Mouse (Mus musculus): ENCODE data around the gene Kdm4b.

Kdm4b gene

GRCm38 (mm10) chr17:56387612-56388011 lies 61.8 kb downstream of the Kdm4b start:
- ATAC-seq (ENCODE audit: low TSS enrichment): no peak

GRCm38 (mm10) chr17:56393238-56393637 lies 67.4 kb downstream of the Kdm4b start:
- ATAC-seq (ENCODE audit: low TSS enrichment): peak; percentile 85

GRCm38 (mm10) chr17:56393889-56394288 lies 68.0 kb downstream of the Kdm4b start:
- 0 out of 2 replicates have a peak, but pooled peaks have one; percentile 14 for ATAC-seq (ENCODE audit: low TSS enrichment)

- no peak for ATAC-seq (ENCODE audit: low TSS enrichment)
Observed at GRCm38 (mm10) chr17:56396051-56396450, 70.2 kb downstream of the Kdm4b start.

- no peak for ATAC-seq (ENCODE audit: low TSS enrichment)
Observed at GRCm38 (mm10) chr17:56400221-56400620, 74.4 kb downstream of the Kdm4b start.

- ATAC-seq (ENCODE audit: low TSS enrichment): no peak
Observed at GRCm38 (mm10) chr17:56401051-56401521, 75.2 kb downstream of the Kdm4b start.

GRCm38 (mm10) chr17:56405341-56405740 lies 79.5 kb downstream of the Kdm4b start:
- no peak for ATAC-seq (ENCODE audit: low TSS enrichment)

GRCm38 (mm10) chr17:56405856-56406840 lies 80.3 kb downstream of the Kdm4b start:
- peak; percentile 10; the same call in 1 of the 2 replicates for ATAC-seq (ENCODE audit: low TSS enrichment)

GRCm38 (mm10) chr17:56406878-56407277 lies 81.0 kb downstream of the Kdm4b start:
- no peak for ATAC-seq (ENCODE audit: low TSS enrichment)

- no peak for ATAC-seq (ENCODE audit: low TSS enrichment)
Observed at GRCm38 (mm10) chr17:56407379-56407778, 81.5 kb downstream of the Kdm4b start.

GRCm38 (mm10) chr17:56408965-56409625 lies 83.2 kb downstream of the Kdm4b start:
- ATAC-seq (ENCODE audit: low TSS enrichment): peak; percentile 42; the same call in 1 of the 2 replicates

- no peak for ATAC-seq (ENCODE audit: low TSS enrichment)
Observed at GRCm38 (mm10) chr17:56409759-56410158, 83.9 kb downstream of the Kdm4b start.

GRCm38 (mm10) chr17:56411437-56411836 lies 85.6 kb downstream of the Kdm4b start:
- ATAC-seq (ENCODE audit: low TSS enrichment): no peak

- ATAC-seq (ENCODE audit: low TSS enrichment): no peak
Observed at GRCm38 (mm10) chr17:56413113-56413512, 87.3 kb downstream of the Kdm4b start.

GRCm38 (mm10) chr17:56414785-56415184 lies 88.9 kb downstream of the Kdm4b start:
- no peak for ATAC-seq (ENCODE audit: low TSS enrichment)

GRCm38 (mm10) chr17:56418304-56418703 lies 92.4 kb downstream of the Kdm4b start:
- no peak for ATAC-seq (ENCODE audit: low TSS enrichment)

GRCm38 (mm10) chr17:56420022-56420421 lies 94.2 kb downstream of the Kdm4b start:
- ATAC-seq (ENCODE audit: low TSS enrichment): no peak

- ATAC-seq (ENCODE audit: low TSS enrichment): no peak
Observed at GRCm38 (mm10) chr17:56424726-56425583, 99.1 kb downstream of the Kdm4b start.

- peak; percentile 48 for ATAC-seq (ENCODE audit: low TSS enrichment)
Observed at GRCm38 (mm10) chr17:56425584-56425914, 99.7 kb downstream of the Kdm4b start.

GRCm38 (mm10) chr17:56425941-56426340 lies 100.1 kb downstream of the Kdm4b start:
- peak; percentile 44; the same call in 1 of the 2 replicates for ATAC-seq (ENCODE audit: low TSS enrichment)

GRCm38 (mm10) chr17:56427857-56428256 lies 102.0 kb downstream of the Kdm4b start:
- peak; percentile 20; the same call in 1 of the 2 replicates for ATAC-seq (ENCODE audit: low TSS enrichment)

- ATAC-seq (ENCODE audit: low TSS enrichment): no peak
Observed at GRCm38 (mm10) chr17:56431582-56431981, 105.7 kb downstream of the Kdm4b start.

Data from frontal cortex, adult (tissue).